Mouse (Mus musculus) heart, embryonic 11.5 days (tissue): ENCODE data around the gene Chpf2. TPM values are rescaled to one million over a fixed set of nuclear protein-coding genes. Genes with fewer than 3 reads are reported as not detected.

Experiments used
- ATAC-seq: fragments of 200-750 bp; cut with Nextera tagmentation; replicated peaks from 2 replicates; pipeline ENCODE4 v1.8.0; 2017; ENCODE audit warnings: moderate library complexity; ENCODE audit not compliant: insufficient number of reproducible peaks, low FRiP score, low TSS enrichment
- H3K27ac ChIP-seq: fragments of 300-500 bp; sonication (generic); 2 replicates; pipeline ENCODE4 v1.5.1; 2014; ENCODE audit warnings: mild to moderate bottlenecking, low read depth, low read length
- H3K27me3 ChIP-seq: fragments of 300-500 bp; sonication (generic); 2 replicates; pipeline ENCODE4 v1.6.1; 2014; ENCODE audit warnings: mild to moderate bottlenecking, low read length, mixed read lengths; ENCODE audit not compliant: control insufficient read depth, insufficient read depth
- H3K36me3 ChIP-seq: fragments of 300-500 bp; sonication (generic); 2 replicates; pipeline ENCODE4 v1.6.1; 2014; ENCODE audit warnings: mild to moderate bottlenecking, low read length, moderate library complexity, mixed read lengths; ENCODE audit not compliant: control insufficient read depth, insufficient read depth
- H3K4me1 ChIP-seq: fragments of 300-500 bp; sonication (generic); 2 replicates; pipeline ENCODE4 v1.6.1; 2014; ENCODE audit warnings: low read length; ENCODE audit not compliant: control insufficient read depth, insufficient read depth
- H3K4me2 ChIP-seq: fragments of 300-500 bp; sonication (generic); 2 replicates; pipeline ENCODE4 v1.6.1; 2014; ENCODE audit warnings: mild to moderate bottlenecking, moderate library complexity
- H3K4me3 ChIP-seq: fragments of 300-500 bp; sonication (generic); 2 replicates; pipeline ENCODE4 v1.5.1; 2014; ENCODE audit warnings: low read depth, low read length
- H3K9ac ChIP-seq: fragments of 300-500 bp; sonication (generic); 2 replicates; pipeline ENCODE4 v1.6.1; 2014; ENCODE audit warnings: mild to moderate bottlenecking, low read depth, low read length, moderate library complexity
- H3K9me3 ChIP-seq: fragments of 300-500 bp; sonication (generic); replicated peaks from 2 replicates; pipeline ENCODE4 v1.6.1; 2016; ENCODE audit warnings: low read length; ENCODE audit not compliant: control insufficient read depth
- WGBS: fragments of 180-500 bp; shearing (Covaris S2); extraction: QIAGEN DNeasy Blood & Tissue Kit; methylation state at CpG from one replicate; pipeline ENCODE4 v1.1.7; 2014; ENCODE audit not compliant: insufficient replicate concordance; 5-methylcytosine and 5-hydroxymethylcytosine counted together
- polyA plus RNA-seq: library from polyadenylated mRNA; unstranded; fragments of >200 nt; fragmentation: Nextera tagmentation; extraction: Ambion mirVana; gene quantifications from 2 replicates; pipeline ENCODE4 v1.2.1, GENCODE M21; 2014

The Chpf2 gene
- polyA plus RNA-seq, 1 experiment from 2014 or later, result 8.1 TPM

DNA sequence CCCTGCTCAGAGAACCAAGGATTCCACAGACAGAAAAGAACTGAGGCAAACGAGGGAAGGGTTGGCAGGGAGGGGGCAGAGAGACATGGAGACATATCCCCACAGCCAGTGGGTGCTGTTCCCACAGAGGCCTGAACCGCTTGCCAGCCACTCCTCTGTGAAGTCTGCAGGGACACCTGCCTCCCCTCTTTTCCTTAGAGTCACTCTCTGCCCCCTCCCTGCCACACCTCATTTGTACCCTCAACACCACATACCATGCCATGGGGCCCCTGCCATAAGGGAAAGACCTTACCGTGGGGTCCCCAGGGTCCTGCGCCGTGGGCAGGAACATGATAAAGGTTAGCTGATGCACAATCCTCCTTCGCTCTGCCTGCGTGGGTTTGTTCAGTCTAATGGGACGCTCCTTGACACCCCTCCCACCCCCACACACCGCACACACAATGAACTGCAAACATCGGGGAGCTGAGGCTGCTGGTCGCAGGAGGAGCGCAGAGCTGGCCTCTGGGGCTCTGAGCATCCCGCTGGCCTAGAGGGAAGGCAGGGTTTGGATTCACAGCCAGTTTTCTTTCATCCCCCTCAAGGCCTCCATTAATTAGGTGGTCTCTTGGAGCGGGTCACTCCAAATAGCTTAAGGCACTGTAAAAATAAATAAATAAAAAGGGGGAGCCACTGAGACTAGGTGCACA lies 19.6 kb downstream of the Chpf2 start:
- H3K27ac ChIP-seq, result peak overlapping the region; percentile 100
- H3K9ac ChIP-seq, result peak overlapping the region; percentile 60
- no peaks in the 10 kb centered on the region for H3K36me3 ChIP-seq
- no peaks in the 10 kb centered on the region; the same call in 1 of the 2 replicates for H3K27me3 ChIP-seq
- no peaks in the 10 kb centered on the region for H3K9me3 ChIP-seq
- peaks cover 42% of the 10 kb centered on the region for H3K4me1 ChIP-seq
- no peak for ATAC-seq
- WGBS, result 32% methylated on average over 14 of the region's 14 CpGs
- H3K4me3 ChIP-seq, result no peak overlapping the region
- peak overlapping the region; percentile 94 for H3K4me2 ChIP-seq

- 3% methylated on average over 5 of the region's 5 CpGs for WGBS
- Histone ChIP-seq H3K9me3 (no peaks in the 10 kb centered on the region), H3K4me1 (peaks cover 27% of the 10 kb centered on the region), H3K27ac (no peak overlapping the region), H3K27me3 (no peaks in the 10 kb centered on the region), H3K9ac (no peak overlapping the region), H3K36me3 (no peaks in the 10 kb centered on the region), H3K4me2 (no peak overlapping the region), H3K4me3 (no peak overlapping the region)
- ATAC-seq, result no peak
These were observed 22.8 kb downstream of the Chpf2 start for GRCm38 (mm10) chr5:24609388-24609787.

- H3K27me3 ChIP-seq, result no peaks in the 10 kb centered on the region
- H3K4me2 ChIP-seq, result no peak overlapping the region
- no peak overlapping the region for H3K4me3 ChIP-seq
- 0 out of 2 replicates have a peak, but pooled peaks have one; percentile 49 for ATAC-seq
- no peak overlapping the region for H3K27ac ChIP-seq
- H3K9me3 ChIP-seq, result no peaks in the 10 kb centered on the region
- H3K4me1 ChIP-seq, result peaks cover 16% of the 10 kb centered on the region
- H3K9ac ChIP-seq, result no peak overlapping the region
- no peaks in the 10 kb centered on the region for H3K36me3 ChIP-seq
- 55% methylated on average over 7 of the region's 7 CpGs for WGBS
These were observed 25.1 kb downstream of the Chpf2 start for GRCm38 (mm10) chr5:24611366-24612301.

DNA sequence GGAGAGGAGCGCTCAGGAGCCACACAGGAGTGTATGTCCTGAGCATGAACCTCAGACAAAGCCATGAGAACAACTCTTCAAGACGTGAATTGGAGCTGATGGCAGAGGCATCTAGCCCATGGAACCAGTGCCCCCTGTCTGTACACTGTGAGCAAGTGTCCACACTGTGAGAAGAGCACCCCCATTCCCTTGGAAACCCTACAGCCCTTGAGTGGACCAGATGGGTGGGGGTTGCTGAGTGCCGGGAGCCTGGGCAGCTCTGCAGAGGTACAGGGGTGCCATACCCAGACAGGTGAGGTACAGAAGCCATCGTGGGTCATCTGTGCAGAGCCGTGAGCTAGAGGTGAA lies 25.7 kb downstream of the Chpf2 start:
- H3K9ac ChIP-seq, result no peak overlapping the region
- WGBS, result 73% methylated on average over 5 of the region's 5 CpGs
- no peak for ATAC-seq

DNA sequence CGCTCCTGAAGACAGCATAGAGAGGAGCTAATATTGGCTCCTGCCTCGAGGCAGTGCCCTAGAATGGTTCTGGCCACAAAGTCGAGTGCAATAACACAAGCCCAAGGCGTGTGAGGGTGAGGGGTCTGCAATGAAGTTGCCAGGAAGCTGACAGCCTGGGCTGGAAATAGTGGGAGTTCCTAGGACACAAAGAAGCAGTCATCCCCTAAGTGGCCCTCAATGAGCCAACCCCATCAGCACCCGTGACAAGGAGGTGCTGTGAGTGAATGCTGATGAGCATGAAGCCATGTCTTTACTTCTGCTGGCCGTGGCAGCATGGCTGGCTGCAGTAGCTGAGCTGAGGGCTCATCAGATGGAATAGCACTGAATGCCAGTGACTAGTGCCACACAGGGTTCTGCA lies 28.6 kb downstream of the Chpf2 start:
- H3K9me3 ChIP-seq, result no peaks in the 10 kb centered on the region
- H3K27ac ChIP-seq, result no peak overlapping the region
- 63% methylated on average over 6 of the region's 6 CpGs for WGBS
- H3K4me3 ChIP-seq, result no peak overlapping the region
- H3K4me2 ChIP-seq, result no peak overlapping the region
- ATAC-seq, result no peak
- H3K9ac ChIP-seq, result no peak overlapping the region
- no peaks in the 10 kb centered on the region for H3K36me3 ChIP-seq
- H3K27me3 ChIP-seq, result peaks cover 4% of the 10 kb centered on the region; the same call in 1 of the 2 replicates
- peaks cover 2% of the 10 kb centered on the region; the same call in 1 of the 2 replicates for H3K4me1 ChIP-seq

More for the DNA sequence above, 25.7 kb downstream of the Chpf2 start:
- no peaks in the 10 kb centered on the region for H3K9me3 ChIP-seq
- H3K36me3 ChIP-seq, result no peaks in the 10 kb centered on the region
- H3K27me3 ChIP-seq, result no peaks in the 10 kb centered on the region
- H3K27ac ChIP-seq, result no peak overlapping the region
- H3K4me3 ChIP-seq, result no peak overlapping the region
- no peak overlapping the region for H3K4me2 ChIP-seq
- H3K4me1 ChIP-seq, result peaks cover 16% of the 10 kb centered on the region

GRCm38 (mm10) chr5:24618921-24619320 lies 32.4 kb downstream of the Chpf2 start:
- ATAC-seq, result no peak
- Histone ChIP-seq H3K9me3 (no peaks in the 10 kb centered on the region), H3K36me3 (no peaks in the 10 kb centered on the region), H3K4me1 (0 out of 2 replicates have a peak, but pooled peaks cover 4% of the 10 kb centered on the region), H3K4me2 (no peak overlapping the region), H3K27ac (no peak overlapping the region), H3K27me3 (peaks cover 24% of the 10 kb centered on the region), H3K4me3 (no peak overlapping the region), H3K9ac (no peak overlapping the region)
- 79% methylated on average over 3 of the region's 3 CpGs for WGBS

DNA sequence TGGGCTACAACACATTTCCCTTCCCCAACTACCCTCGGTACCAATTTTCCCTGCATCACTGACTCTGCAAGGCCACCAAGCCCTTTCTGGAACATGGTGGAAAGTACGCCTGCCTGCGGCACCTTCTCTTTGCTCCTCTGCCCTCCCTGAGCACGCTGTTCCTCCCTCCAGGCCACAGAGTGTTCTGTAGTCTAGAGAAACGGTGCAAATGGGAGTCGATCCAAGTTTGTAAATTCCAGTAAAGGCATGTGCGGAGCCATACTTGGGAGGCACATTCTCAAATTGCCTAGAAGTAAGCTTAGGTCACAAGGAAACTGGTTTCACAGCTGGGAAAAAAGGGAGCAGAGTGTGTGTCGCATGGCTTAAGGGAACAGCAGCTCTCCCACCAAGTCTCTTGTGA lies 33.6 kb downstream of the Chpf2 start:
- H3K9me3 ChIP-seq, result no peaks in the 10 kb centered on the region
- no peak overlapping the region for H3K27ac ChIP-seq
- no peak overlapping the region for H3K4me2 ChIP-seq
- peaks cover 27% of the 10 kb centered on the region for H3K27me3 ChIP-seq
- H3K9ac ChIP-seq, result no peak overlapping the region
- ATAC-seq, result no peak
- H3K36me3 ChIP-seq, result no peaks in the 10 kb centered on the region
- 74% methylated on average over 8 of the region's 8 CpGs for WGBS
- no peak overlapping the region for H3K4me3 ChIP-seq
- 0 out of 2 replicates have a peak, but pooled peaks cover 6% of the 10 kb centered on the region for H3K4me1 ChIP-seq

DNA sequence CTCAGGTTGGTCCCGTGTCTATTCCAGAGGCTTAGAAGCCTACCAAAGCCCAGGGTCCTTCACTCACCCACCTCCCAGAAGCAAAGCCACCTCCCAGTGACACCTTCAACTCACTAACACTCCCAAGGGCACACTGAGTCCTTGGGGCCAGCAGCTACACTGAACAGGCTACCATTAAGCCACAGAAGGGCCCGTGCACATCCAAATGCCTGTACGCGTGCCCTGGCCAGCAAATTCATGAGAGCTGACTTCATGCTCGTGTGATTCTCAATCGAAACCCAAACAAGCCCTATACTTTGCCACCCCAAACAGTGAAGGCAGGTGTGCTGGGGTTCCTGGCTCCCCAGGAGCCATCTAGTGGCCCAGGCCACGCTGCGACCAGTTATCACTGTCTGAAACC lies 34.1 kb downstream of the Chpf2 start:
- H3K9me3 ChIP-seq, result no peaks in the 10 kb centered on the region
- peaks cover 27% of the 10 kb centered on the region for H3K27me3 ChIP-seq
- 69% methylated on average over 8 of the region's 8 CpGs for WGBS
- no peak overlapping the region for H3K9ac ChIP-seq
- 0 out of 2 replicates have a peak, but pooled peaks cover 6% of the 10 kb centered on the region for H3K4me1 ChIP-seq
- no peak for ATAC-seq
- H3K36me3 ChIP-seq, result no peaks in the 10 kb centered on the region
- no peak overlapping the region for H3K4me2 ChIP-seq
- H3K4me3 ChIP-seq, result no peak overlapping the region
- H3K27ac ChIP-seq, result no peak overlapping the region
